Mouse (Mus musculus) large intestine, adult 2 months (tissue): ENCODE data around the gene Med26. TPM values are rescaled to one million over a fixed set of nuclear protein-coding genes. Genes with fewer than 3 reads are reported as not detected.

Experiments
- DNase-seq: peaks from one replicate; pipeline ENCODE4 v3.0.0-alpha.2; 2012; ENCODE audit warnings: low read depth, low spot score
- whole genome bisulfite sequencing: fragments of 180-500 bp; shearing (Covaris S2); methylation state at CpG from one replicate; pipeline ENCODE4 v1.1.7; 2018; 5-methylcytosine and 5-hydroxymethylcytosine counted together
- polyA plus RNA-seq: library from polyadenylated mRNA; depleted of rRNA; stranded (reverse); fragments of >200 nt; gene quantifications from 2 replicates; pipeline ENCODE4 v1.2.3, GENCODE M21; 2012

Gene Med26
- polyA plus RNA-seq, 1 experiment, result 6.9 TPM

- WGBS, result 4% methylated on average over 5 of the region's 5 CpGs
- DNase-seq, result no peak
Measured at GRCm38 (mm10) chr8:72549314-72549892, 1.3 kb upstream of the Med26 start.

- no peak for DNase-seq
- under 1% methylated on average over 45 of the region's 45 CpGs for WGBS
Measured at GRCm38 (mm10) chr8:72548644-72549313, 709 bp upstream of the Med26 start.

- DNase-seq, result no peak
- WGBS, result 2% methylated on average over 27 of the region's 27 CpGs
Measured at GRCm38 (mm10) chr8:72547122-72547801, 808 bp downstream of the Med26 start.

GRCm38 (mm10) chr8:72539234-72539633 is 8.8 kb downstream of the Med26 start:
- no peak for DNase-seq

- DNase-seq, result no peak
- 91% methylated on average over 3 of the region's 3 CpGs for WGBS
Measured at GRCm38 (mm10) chr8:72534888-72535287, 13.2 kb downstream of the Med26 start.

- no peak for DNase-seq
- WGBS, result 96% methylated on average over 1 of the region's 1 CpGs
Measured at GRCm38 (mm10) chr8:72532103-72532502, 16.0 kb downstream of the Med26 start.

GRCm38 (mm10) chr8:72521888-72522287 is 26.2 kb downstream of the Med26 start:
- DNase-seq, result no peak

- DNase-seq, result no peak
- 75% methylated on average over 7 of the region's 7 CpGs for WGBS
Measured at GRCm38 (mm10) chr8:72517421-72517988, 30.6 kb downstream of the Med26 start.

- WGBS, result 77% methylated on average over 1 of the region's 1 CpGs
- no peak for DNase-seq
Measured at GRCm38 (mm10) chr8:72513158-72513557, 34.9 kb downstream of the Med26 start.

GRCm38 (mm10) chr8:72512648-72513047 is 35.4 kb downstream of the Med26 start:
- no peak for DNase-seq
- WGBS, result 80% methylated on average over 1 of the region's 1 CpGs

- DNase-seq, result no peak
- WGBS, result 87% methylated on average over 1 of the region's 1 CpGs
Measured at GRCm38 (mm10) chr8:72507505-72507904, 40.6 kb downstream of the Med26 start.

- DNase-seq, result no peak
Measured at GRCm38 (mm10) chr8:72504637-72505314, 43.3 kb downstream of the Med26 start.

- DNase-seq, result no peak
Measured at GRCm38 (mm10) chr8:72504137-72504536, 43.9 kb downstream of the Med26 start.

GRCm38 (mm10) chr8:72500521-72500931 is 47.5 kb downstream of the Med26 start:
- WGBS, result 78% methylated on average over 1 of the region's 1 CpGs
- DNase-seq, result no peak

GRCm38 (mm10) chr8:72499521-72500284 is 48.4 kb downstream of the Med26 start:
- DNase-seq, result no peak
- WGBS, result 78% methylated on average over 2 of the region's 2 CpGs

GRCm38 (mm10) chr8:72498527-72498926 is 49.5 kb downstream of the Med26 start:
- 83% methylated on average over 4 of the region's 4 CpGs for WGBS
- DNase-seq, result no peak

GRCm38 (mm10) chr8:72497911-72498310 is 50.2 kb downstream of the Med26 start:
- WGBS, result 56% methylated on average over 1 of the region's 1 CpGs
- no peak for DNase-seq

- WGBS, result 90% methylated on average over 19 of the region's 19 CpGs
- no peak for DNase-seq
Measured at GRCm38 (mm10) chr8:72496217-72496616, 51.9 kb downstream of the Med26 start.

- no peak for DNase-seq
- 86% methylated on average over 23 of the region's 23 CpGs for WGBS
Measured at GRCm38 (mm10) chr8:72495411-72496111, 52.5 kb downstream of the Med26 start.
